Mouse (Mus musculus): ENCODE measurements around the gene Tmem50a. TPM values are rescaled to one million over a fixed set of nuclear protein-coding genes. Genes with fewer than 3 reads are reported as not detected.

Tmem50a gene
- total and polyA plus RNA-seq, 2 experiments from 2014 or later = 206 to 262 TPM

GRCm38 (mm10) chr4:134930684-134931481 lies 16.1 kb upstream of the Tmem50a start, which contains the start of gene Syf2:
Gene Syf2, plus strand, starts transcription at chr4:134930898.
- peak within 1 kb of the TSS; percentile 69 for H3K9ac ChIP-seq (replicated peaks; ENCODE audit: low read length, poor library complexity, severe bottlenecking)
- no peaks in the 10 kb centered on the region for H3K4me1 ChIP-seq (ENCODE audit: insufficient read depth, low read length)
- TF ChIP-seq CTCF (IDR thresholded peaks at IDR 0.05) = no peak
- peak within 1 kb of the TSS; percentile 74 for H3K4me3 ChIP-seq (ENCODE audit: low read depth, low read length)
- peak; percentile 94 for ATAC-seq (ENCODE audit: low FRiP score)
- WGBS = under 1% methylated on average over 67 of the region's 68 CpGs
- H3K4me2 ChIP-seq (ENCODE audit: low read depth, low read length, poor library complexity, severe bottlenecking) = peak within 1 kb of the TSS; percentile 81
- peak within 1 kb of the TSS; percentile 74 for H3K27ac ChIP-seq (ENCODE audit: low read depth, low read length)
- peaks cover 49% of the 10 kb centered on the region for H3K36me3 ChIP-seq (ENCODE audit: insufficient read depth, low read length)
- DNase-seq (ENCODE audit: low spot score) = peak; percentile 98
- no peaks in the 10 kb centered on the region for H3K9me3 ChIP-seq (ENCODE audit: low read length)
- H3K27me3 ChIP-seq (ENCODE audit: insufficient read depth, low read length) = no peaks in the 10 kb centered on the region

GRCm38 (mm10) chr4:134930190-134930589 lies 15.4 kb upstream of the Tmem50a start:
- ATAC-seq (ENCODE audit: low FRiP score) (no peak), DNase-seq (ENCODE audit: low spot score) (no peak)
- 0 out of 2 replicates have a peak overlapping the region, but pooled peaks have one; percentile 19 for H3K27ac ChIP-seq (ENCODE audit: low read depth, low read length)
- no peaks in the 10 kb centered on the region for H3K27me3 ChIP-seq (ENCODE audit: insufficient read depth, low read length)
- peak overlapping the region; percentile 74 for H3K4me3 ChIP-seq (ENCODE audit: low read depth, low read length)
- WGBS = 26% methylated on average over 9 of the region's 9 CpGs
- TF ChIP-seq CTCF (IDR thresholded peaks at IDR 0.05) = no peak
- H3K9ac ChIP-seq (replicated peaks; ENCODE audit: low read length, poor library complexity, severe bottlenecking) = no peak overlapping the region; the same call in 1 of the 2 replicates
- peaks cover 45% of the 10 kb centered on the region for H3K36me3 ChIP-seq (ENCODE audit: insufficient read depth, low read length)
- H3K4me1 ChIP-seq (ENCODE audit: insufficient read depth, low read length) = peaks cover 2% of the 10 kb centered on the region; the same call in 1 of the 2 replicates
- peak overlapping the region; percentile 81 for H3K4me2 ChIP-seq (ENCODE audit: low read depth, low read length, poor library complexity, severe bottlenecking)
- H3K9me3 ChIP-seq (ENCODE audit: low read length) = no peaks in the 10 kb centered on the region

- no peak for DNase-seq (ENCODE audit: low spot score)
- H3K9ac ChIP-seq (replicated peaks; ENCODE audit: low read length, poor library complexity, severe bottlenecking) = no peak overlapping the region
- H3K36me3 ChIP-seq (ENCODE audit: insufficient read depth, low read length) = peaks cover 38% of the 10 kb centered on the region
- no peak for ATAC-seq (ENCODE audit: low FRiP score)
- no peaks in the 10 kb centered on the region for H3K27me3 ChIP-seq (ENCODE audit: insufficient read depth, low read length)
- 81% methylated on average over 4 of the region's 4 CpGs for WGBS
- no peak for TF ChIP-seq CTCF (IDR thresholded peaks at IDR 0.05)
- no peak overlapping the region for H3K4me3 ChIP-seq (ENCODE audit: low read depth, low read length)
- no peaks in the 10 kb centered on the region for H3K9me3 ChIP-seq (ENCODE audit: low read length)
- H3K27ac ChIP-seq (ENCODE audit: low read depth, low read length) = no peak overlapping the region
- no peak overlapping the region for H3K4me2 ChIP-seq (ENCODE audit: low read depth, low read length, poor library complexity, severe bottlenecking)
- H3K4me1 ChIP-seq (ENCODE audit: insufficient read depth, low read length) = peaks cover 3% of the 10 kb centered on the region; the same call in 1 of the 2 replicates
Measured at GRCm38 (mm10) chr4:134929536-134929935, 14.7 kb upstream of the Tmem50a start.

- Histone ChIP-seq H3K27me3 (ENCODE audit: insufficient read depth, low read length) (no peaks in the 10 kb centered on the region), H3K9me3 (ENCODE audit: low read length) (no peaks in the 10 kb centered on the region), H3K4me2 (ENCODE audit: low read depth, low read length, poor library complexity, severe bottlenecking) (no peak overlapping the region), H3K36me3 (ENCODE audit: insufficient read depth, low read length) (peaks cover 31% of the 10 kb centered on the region), H3K4me1 (ENCODE audit: insufficient read depth, low read length) (peaks cover 3% of the 10 kb centered on the region; the same call in 1 of the 2 replicates), H3K9ac (replicated peaks; ENCODE audit: low read length, poor library complexity, severe bottlenecking) (no peak overlapping the region), H3K27ac (ENCODE audit: low read depth, low read length) (no peak overlapping the region), H3K4me3 (ENCODE audit: low read depth, low read length) (no peak overlapping the region)
- ATAC-seq (ENCODE audit: low FRiP score) (no peak), DNase-seq (ENCODE audit: low spot score) (no peak)
- WGBS = 91% methylated on average over 1 of the region's 1 CpGs
- no peak for TF ChIP-seq CTCF (IDR thresholded peaks at IDR 0.05)
Measured at GRCm38 (mm10) chr4:134928464-134928836, 13.6 kb upstream of the Tmem50a start.

GRCm38 (mm10) chr4:134927815-134928463 lies 13.1 kb upstream of the Tmem50a start:
- no peak overlapping the region for H3K9ac ChIP-seq (replicated peaks; ENCODE audit: low read length, poor library complexity, severe bottlenecking)
- no peaks in the 10 kb centered on the region for H3K27me3 ChIP-seq (ENCODE audit: insufficient read depth, low read length)
- DNase-seq (ENCODE audit: low spot score) = no peak
- peaks cover 3% of the 10 kb centered on the region; the same call in 1 of the 2 replicates for H3K4me1 ChIP-seq (ENCODE audit: insufficient read depth, low read length)
- TF ChIP-seq CTCF (IDR thresholded peaks at IDR 0.05) = no peak
- H3K36me3 ChIP-seq (ENCODE audit: insufficient read depth, low read length) = peaks cover 26% of the 10 kb centered on the region
- no peak overlapping the region for H3K4me3 ChIP-seq (ENCODE audit: low read depth, low read length)
- no peak overlapping the region for H3K27ac ChIP-seq (ENCODE audit: low read depth, low read length)
- no peaks in the 10 kb centered on the region for H3K9me3 ChIP-seq (ENCODE audit: low read length)
- 70% methylated on average over 5 of the region's 5 CpGs for WGBS
- ATAC-seq (ENCODE audit: low FRiP score) = no peak
- H3K4me2 ChIP-seq (ENCODE audit: low read depth, low read length, poor library complexity, severe bottlenecking) = no peak overlapping the region

- Histone ChIP-seq H3K27me3 (ENCODE audit: insufficient read depth, low read length) (no peaks in the 10 kb centered on the region), H3K36me3 (ENCODE audit: insufficient read depth, low read length) (peaks cover 23% of the 10 kb centered on the region), H3K9ac (replicated peaks; ENCODE audit: low read length, poor library complexity, severe bottlenecking) (no peak overlapping the region), H3K4me3 (ENCODE audit: low read depth, low read length) (peak overlapping the region; percentile 99; the same call in 1 of the 2 replicates), H3K4me1 (ENCODE audit: insufficient read depth, low read length) (peaks cover 3% of the 10 kb centered on the region; the same call in 1 of the 2 replicates), H3K9me3 (ENCODE audit: low read length) (no peaks in the 10 kb centered on the region), H3K4me2 (ENCODE audit: low read depth, low read length, poor library complexity, severe bottlenecking) (peak overlapping the region; percentile 83), H3K27ac (ENCODE audit: low read depth, low read length) (no peak overlapping the region)
- no peak for ATAC-seq (ENCODE audit: low FRiP score)
- no peak for DNase-seq (ENCODE audit: low spot score)
- no peak for TF ChIP-seq CTCF (IDR thresholded peaks at IDR 0.05)
- WGBS = 78% methylated on average over 8 of the region's 8 CpGs
Measured at GRCm38 (mm10) chr4:134925206-134925605, 10.4 kb upstream of the Tmem50a start.
